Mouse (Mus musculus) forebrain, embryonic 12.5 days (tissue): ENCODE results near the gene Rps6kc1. TPM values are rescaled to one million over a fixed set of nuclear protein-coding genes. Genes with fewer than 3 reads are reported as not detected.
A peak's percentile ranks its signal among the peaks of the same experiment; 100 is the strongest.

ENCODE experiments used
- ATAC-seq: fragments of 200-750 bp; cut with Nextera tagmentation; 2 replicates; pipeline ENCODE4 v1.8.0; 2017; ENCODE audit warnings: moderate TSS enrichment; ENCODE audit not compliant: low FRiP score
- H3K27ac ChIP-seq: fragments of 300-500 bp; sonication (generic); 2 replicates; pipeline ENCODE4 v1.5.1; 2016; ENCODE audit warnings: mild to moderate bottlenecking
- H3K27me3 ChIP-seq: fragments of 300-500 bp; sonication (generic); 2 replicates; pipeline ENCODE4 v1.6.1; 2016; ENCODE audit warnings: mild to moderate bottlenecking
- H3K36me3 ChIP-seq: fragments of 300-500 bp; sonication (generic); replicated peaks from 2 replicates; pipeline ENCODE4 v1.6.1; 2016; ENCODE audit warnings: mild to moderate bottlenecking
- H3K4me1 ChIP-seq: fragments of 300-500 bp; sonication (generic); 2 replicates; pipeline ENCODE4 v1.6.1; 2016
- H3K4me2 ChIP-seq: fragments of 300-500 bp; sonication (generic); 2 replicates; pipeline ENCODE4 v1.6.1; 2016; ENCODE audit warnings: mild to moderate bottlenecking, moderate library complexity
- H3K4me3 ChIP-seq: fragments of 300-500 bp; sonication (generic); replicated peaks from 2 replicates; pipeline ENCODE4 v1.5.1; 2016; ENCODE audit warnings: mild to moderate bottlenecking
- H3K9ac ChIP-seq: fragments of 300-500 bp; sonication (generic); 2 replicates; pipeline ENCODE4 v1.6.1; 2016; ENCODE audit warnings: mild to moderate bottlenecking
- H3K9me3 ChIP-seq: fragments of 300-500 bp; sonication (generic); 2 replicates; pipeline ENCODE4 v1.6.1; 2016
- WGBS: fragments of 180-500 bp; shearing (Covaris S2); methylation state at CpG from one replicate; pipeline ENCODE4 v1.1.7; 2016; 5-methylcytosine and 5-hydroxymethylcytosine counted together
- polyA plus RNA-seq: library from polyadenylated mRNA; unstranded; fragments of >200 nt; fragmentation: Nextera tagmentation; extraction: Ambion mirVana; gene quantifications from 2 replicates; pipeline ENCODE4 v1.2.1, GENCODE M21; 2016

The Rps6kc1 gene
- polyA plus RNA-seq, 1 experiment from 2014 or later = 22.5 TPM

- no peaks in the 10 kb centered on the region for H3K27me3 ChIP-seq
- no peaks in the 10 kb centered on the region for H3K4me1 ChIP-seq
- H3K4me2 ChIP-seq = no peak overlapping the region
- no peaks in the 10 kb centered on the region for H3K9me3 ChIP-seq
- no peak overlapping the region for H3K9ac ChIP-seq
- 84% methylated on average over 4 of the region's 4 CpGs for WGBS
- peaks cover 5% of the 10 kb centered on the region; the same call in 1 of the 2 replicates for H3K36me3 ChIP-seq
- no peak overlapping the region for H3K27ac ChIP-seq
- no peak for ATAC-seq
- no peak overlapping the region for H3K4me3 ChIP-seq
Measured at GRCm38 (mm10) chr1:190823745-190824144, 87.8 kb downstream of the Rps6kc1 start.

- Histone ChIP-seq H3K4me2 (no peak overlapping the region), H3K36me3 (no peaks in the 10 kb centered on the region; the same call in 1 of the 2 replicates), H3K27me3 (no peaks in the 10 kb centered on the region), H3K4me3 (no peak overlapping the region), H3K4me1 (peaks cover 3% of the 10 kb centered on the region; the same call in 1 of the 2 replicates), H3K27ac (no peak overlapping the region), H3K9me3 (no peaks in the 10 kb centered on the region), H3K9ac (no peak overlapping the region)
- 83% methylated on average over 11 of the region's 11 CpGs for WGBS
- ATAC-seq = no peak
Measured at GRCm38 (mm10) chr1:190816141-190816540, 95.4 kb downstream of the Rps6kc1 start.

GRCm38 (mm10) chr1:190810408-190810807 is 101.2 kb downstream of the Rps6kc1 start:
- no peak overlapping the region for H3K27ac ChIP-seq
- H3K9me3 ChIP-seq = no peaks in the 10 kb centered on the region
- H3K4me3 ChIP-seq = no peak overlapping the region
- ATAC-seq = no peak
- no peak overlapping the region for H3K4me2 ChIP-seq
- no peaks in the 10 kb centered on the region for H3K27me3 ChIP-seq
- H3K4me1 ChIP-seq = peaks cover 12% of the 10 kb centered on the region
- H3K36me3 ChIP-seq = peaks cover 12% of the 10 kb centered on the region
- WGBS = 74% methylated on average over 6 of the region's 6 CpGs
- no peak overlapping the region for H3K9ac ChIP-seq

GRCm38 (mm10) chr1:190808766-190809221 is 102.8 kb downstream of the Rps6kc1 start:
- H3K4me2 ChIP-seq = no peak overlapping the region
- no peak overlapping the region for H3K4me3 ChIP-seq
- no peaks in the 10 kb centered on the region for H3K9me3 ChIP-seq
- H3K27me3 ChIP-seq = no peaks in the 10 kb centered on the region
- peaks cover 10% of the 10 kb centered on the region for H3K4me1 ChIP-seq
- H3K27ac ChIP-seq = no peak overlapping the region
- 0 out of 2 replicates have a peak, but pooled peaks have one; percentile 46 for ATAC-seq
- WGBS = 34% methylated on average over 19 of the region's 19 CpGs
- peaks cover 12% of the 10 kb centered on the region for H3K36me3 ChIP-seq
- no peak overlapping the region for H3K9ac ChIP-seq

GRCm38 (mm10) chr1:190806817-190807216 is 104.8 kb downstream of the Rps6kc1 start:
- H3K9ac ChIP-seq = no peak overlapping the region
- no peak overlapping the region for H3K27ac ChIP-seq
- H3K36me3 ChIP-seq = peaks cover 12% of the 10 kb centered on the region
- peaks cover 10% of the 10 kb centered on the region for H3K4me1 ChIP-seq
- no peak overlapping the region for H3K4me3 ChIP-seq
- no peaks in the 10 kb centered on the region for H3K9me3 ChIP-seq
- no peak overlapping the region for H3K4me2 ChIP-seq
- 90% methylated on average over 8 of the region's 8 CpGs for WGBS
- ATAC-seq = no peak
- H3K27me3 ChIP-seq = 0 out of 2 replicates have a peak, but pooled peaks cover 3% of the 10 kb centered on the region

- H3K27ac ChIP-seq = no peak overlapping the region
- H3K36me3 ChIP-seq = peaks cover 13% of the 10 kb centered on the region
- H3K4me3 ChIP-seq = no peak overlapping the region
- 0 out of 2 replicates have a peak, but pooled peaks cover 3% of the 10 kb centered on the region for H3K27me3 ChIP-seq
- WGBS = 54% methylated on average over 11 of the region's 11 CpGs
- no peaks in the 10 kb centered on the region for H3K9me3 ChIP-seq
- peaks cover 18% of the 10 kb centered on the region for H3K4me1 ChIP-seq
- no peak overlapping the region for H3K9ac ChIP-seq
- ATAC-seq = no peak
- H3K4me2 ChIP-seq = no peak overlapping the region
Measured at GRCm38 (mm10) chr1:190798668-190799067, 112.9 kb downstream of the Rps6kc1 start.

GRCm38 (mm10) chr1:190797483-190798058 is 114.0 kb downstream of the Rps6kc1 start:
- Histone ChIP-seq H3K9ac (no peak overlapping the region), H3K4me3 (no peak overlapping the region), H3K27me3 (0 out of 2 replicates have a peak, but pooled peaks cover 6% of the 10 kb centered on the region), H3K9me3 (no peaks in the 10 kb centered on the region), H3K36me3 (peaks cover 13% of the 10 kb centered on the region), H3K4me1 (peaks cover 18% of the 10 kb centered on the region), H3K4me2 (no peak overlapping the region), H3K27ac (no peak overlapping the region)
- no peak for ATAC-seq
- 84% methylated on average over 11 of the region's 11 CpGs for WGBS

GRCm38 (mm10) chr1:190796745-190797482 is 114.7 kb downstream of the Rps6kc1 start:
- Histone ChIP-seq H3K4me1 (peaks cover 18% of the 10 kb centered on the region), H3K4me3 (no peak overlapping the region), H3K4me2 (no peak overlapping the region), H3K9me3 (no peaks in the 10 kb centered on the region), H3K27me3 (0 out of 2 replicates have a peak, but pooled peaks cover 5% of the 10 kb centered on the region), H3K27ac (no peak overlapping the region), H3K9ac (no peak overlapping the region), H3K36me3 (peaks cover 13% of the 10 kb centered on the region)
- ATAC-seq = peak; percentile 49; the same call in 1 of the 2 replicates
- WGBS = 32% methylated on average over 7 of the region's 7 CpGs

GRCm38 (mm10) chr1:190791638-190792037 is 119.9 kb downstream of the Rps6kc1 start:
- H3K9me3 ChIP-seq = no peaks in the 10 kb centered on the region
- H3K9ac ChIP-seq = no peak overlapping the region
- H3K36me3 ChIP-seq = 0 out of 2 replicates have a peak, but pooled peaks cover 3% of the 10 kb centered on the region
- no peak overlapping the region for H3K27ac ChIP-seq
- H3K27me3 ChIP-seq = 0 out of 2 replicates have a peak, but pooled peaks cover 4% of the 10 kb centered on the region
- no peak overlapping the region for H3K4me3 ChIP-seq
- peaks cover 19% of the 10 kb centered on the region for H3K4me1 ChIP-seq
- H3K4me2 ChIP-seq = no peak overlapping the region
- 85% methylated on average over 6 of the region's 6 CpGs for WGBS
- no peak for ATAC-seq

- no peak for ATAC-seq
- H3K4me3 ChIP-seq = no peak overlapping the region
- 60% methylated on average over 6 of the region's 6 CpGs for WGBS
- H3K9ac ChIP-seq = no peak overlapping the region
- peaks cover 12% of the 10 kb centered on the region for H3K4me1 ChIP-seq
- 0 out of 2 replicates have a peak, but pooled peaks cover 4% of the 10 kb centered on the region for H3K27me3 ChIP-seq
- no peak overlapping the region for H3K4me2 ChIP-seq
- H3K36me3 ChIP-seq = 0 out of 2 replicates have a peak, but pooled peaks cover 3% of the 10 kb centered on the region
- H3K27ac ChIP-seq = no peak overlapping the region
- no peaks in the 10 kb centered on the region for H3K9me3 ChIP-seq
Measured at GRCm38 (mm10) chr1:190790720-190791119, 120.8 kb downstream of the Rps6kc1 start.

- Histone ChIP-seq H3K27me3 (no peaks in the 10 kb centered on the region), H3K9me3 (no peaks in the 10 kb centered on the region), H3K27ac (no peak overlapping the region), H3K36me3 (peaks cover 22% of the 10 kb centered on the region), H3K9ac (no peak overlapping the region), H3K4me1 (no peaks in the 10 kb centered on the region), H3K4me3 (no peak overlapping the region), H3K4me2 (no peak overlapping the region)
- no peak for ATAC-seq
- 76% methylated on average over 6 of the region's 6 CpGs for WGBS
Measured at GRCm38 (mm10) chr1:190777660-190778059, 133.9 kb downstream of the Rps6kc1 start.

GRCm38 (mm10) chr1:190776260-190776659 is 135.3 kb downstream of the Rps6kc1 start:
- ATAC-seq = no peak
- Histone ChIP-seq H3K27ac (no peak overlapping the region), H3K9ac (no peak overlapping the region), H3K9me3 (no peaks in the 10 kb centered on the region), H3K4me2 (no peak overlapping the region), H3K4me1 (no peaks in the 10 kb centered on the region), H3K27me3 (no peaks in the 10 kb centered on the region), H3K4me3 (no peak overlapping the region), H3K36me3 (peaks cover 22% of the 10 kb centered on the region)
- WGBS = 84% methylated on average over 9 of the region's 9 CpGs
